Mouse (Mus musculus) layer of hippocampus, adult 9-11 months (tissue): Measurements from ENCODE around the gene Anks1b.

ENCODE experiments used
- DNase-seq: peaks from one replicate; pipeline ENCODE4 v3.0.0; 2022

The Anks1b gene

GRCm38 (mm10) chr10:90974084-90974483 is 1100.8 kb downstream of the Anks1b start:
- DNase-seq: no peak

- no peak for DNase-seq
Observed at GRCm38 (mm10) chr10:90974491-90974890, 1101.2 kb downstream of the Anks1b start.

- no peak for DNase-seq
Observed at GRCm38 (mm10) chr10:90981811-90982210, 1108.5 kb downstream of the Anks1b start.

GRCm38 (mm10) chr10:90983046-90983445 is 1109.7 kb downstream of the Anks1b start:
- DNase-seq: no peak

GRCm38 (mm10) chr10:90990340-90990739 is 1117.0 kb downstream of the Anks1b start:
- no peak for DNase-seq

GRCm38 (mm10) chr10:90992237-90992636 is 1118.9 kb downstream of the Anks1b start:
- DNase-seq: no peak

GRCm38 (mm10) chr10:90993869-90994268 is 1120.6 kb downstream of the Anks1b start:
- DNase-seq: no peak

- peak; percentile 54 for DNase-seq
Observed at GRCm38 (mm10) chr10:90999899-91000298, 1126.6 kb downstream of the Anks1b start.

GRCm38 (mm10) chr10:91001421-91001820 is 1128.1 kb downstream of the Anks1b start:
- DNase-seq: peak; percentile 55

GRCm38 (mm10) chr10:91005858-91006538 is 1132.7 kb downstream of the Anks1b start:
- DNase-seq: no peak
